Mouse (Mus musculus) kidney, adult 2 months (tissue): ENCODE measurements at regions not wholly inside any gene's neighbourhood (a gene's known extent, or its start where the extent isn't known, plus 50 kb on each side); places are given as distances from the start of the nearest gene placed in this dataset.

ENCODE experiments used
- CTCF ChIP-seq: fragments of 200-500 bp; conservative IDR thresholded peaks from 2 replicates; pipeline ENCODE4 v1.5.1; 2011; ENCODE audit warnings: low read depth, mild to moderate bottlenecking, control low read depth, low read length, moderate library complexity, mixed read lengths; ENCODE audit not compliant: insufficient read depth, insufficient read length
- POLR2A ChIP-seq: fragments of 200-500 bp; IDR thresholded peaks from one replicate; pipeline ENCODE4 v1.6.1; 2011; ENCODE audit warnings: low read depth, low read length, control low read depth

DNA sequence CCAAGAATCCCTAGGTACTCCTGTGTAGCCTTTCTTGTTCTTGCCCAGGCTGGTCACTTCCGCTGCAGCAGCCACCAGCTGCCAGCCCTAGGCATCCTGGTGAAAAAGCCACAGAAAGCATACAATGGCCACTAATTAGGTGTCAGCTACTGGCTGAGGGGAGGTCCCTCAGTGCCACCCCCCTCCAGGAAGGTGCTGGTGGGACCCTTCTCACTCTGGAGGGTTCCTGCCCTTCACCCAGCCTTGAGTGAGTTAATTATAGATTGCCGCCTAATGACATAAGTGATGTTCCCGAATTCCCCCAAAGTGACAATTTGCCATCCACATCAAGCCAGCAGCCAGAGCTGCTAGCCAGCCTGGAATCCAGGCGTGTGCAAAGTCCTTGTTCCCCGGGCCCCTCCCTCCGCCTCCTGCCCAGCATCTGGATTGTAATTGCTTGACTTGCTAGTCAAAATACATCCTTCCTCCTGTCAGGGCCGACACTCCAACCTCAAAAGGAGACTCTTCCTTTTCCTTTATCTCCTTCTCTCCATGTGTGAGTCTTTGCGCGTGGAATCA lies 195.2 kb downstream of the Bcl11b start:
- no peak for TF ChIP-seq CTCF
- no peak for TF ChIP-seq POLR2A
